Mouse (Mus musculus) MN1 (cell line): ENCODE data around the gene Foxo4.

Experiments
- DNase-seq: peaks from one replicate; pipeline ENCODE4 v3.0.0-alpha.2; 2016; ENCODE audit warnings: low spot score

Gene Foxo4

DNA sequence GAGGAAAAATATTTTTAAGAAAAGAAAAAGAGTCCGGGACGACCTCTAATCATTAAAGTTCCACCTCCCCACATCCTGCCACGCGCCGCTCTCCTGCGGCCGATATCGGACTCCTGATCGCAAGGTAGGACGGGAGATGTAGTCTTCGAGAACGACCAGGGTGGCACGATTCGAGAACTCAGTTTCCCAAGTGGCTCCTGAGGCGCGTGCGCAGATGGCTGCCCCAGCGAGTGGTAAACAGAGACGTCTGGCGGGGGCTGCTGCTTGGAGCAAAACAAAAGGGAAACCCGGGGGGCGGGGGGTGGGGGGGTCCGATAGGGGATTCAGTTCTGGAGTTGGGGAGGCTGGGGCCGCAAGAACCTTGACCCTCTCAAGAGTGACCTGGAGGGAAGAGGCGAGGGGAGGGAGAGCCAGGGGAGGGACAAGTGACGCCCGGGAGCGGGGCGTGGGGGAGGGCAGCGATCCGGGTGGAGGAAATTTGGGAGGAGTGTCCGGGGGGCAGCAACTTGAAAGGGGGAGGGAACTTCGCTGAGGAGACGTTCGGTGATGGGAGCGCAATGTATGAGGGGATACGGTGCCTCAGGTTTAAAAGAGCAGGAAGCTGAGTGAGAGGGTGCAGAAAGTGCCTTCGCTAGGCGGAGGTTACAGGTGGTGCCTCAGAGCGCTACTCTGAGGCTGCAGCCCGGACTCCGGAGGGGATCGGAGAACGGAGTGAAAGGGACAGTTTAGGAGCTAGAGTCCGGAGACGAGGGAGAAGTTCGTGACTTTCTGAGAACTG is at the start of gene Foxo4:
Foxo4 (plus strand) TSS at position 577 of the 778 bp plus-strand sequence.
- DNase-seq, result peak; percentile 79

DNA sequence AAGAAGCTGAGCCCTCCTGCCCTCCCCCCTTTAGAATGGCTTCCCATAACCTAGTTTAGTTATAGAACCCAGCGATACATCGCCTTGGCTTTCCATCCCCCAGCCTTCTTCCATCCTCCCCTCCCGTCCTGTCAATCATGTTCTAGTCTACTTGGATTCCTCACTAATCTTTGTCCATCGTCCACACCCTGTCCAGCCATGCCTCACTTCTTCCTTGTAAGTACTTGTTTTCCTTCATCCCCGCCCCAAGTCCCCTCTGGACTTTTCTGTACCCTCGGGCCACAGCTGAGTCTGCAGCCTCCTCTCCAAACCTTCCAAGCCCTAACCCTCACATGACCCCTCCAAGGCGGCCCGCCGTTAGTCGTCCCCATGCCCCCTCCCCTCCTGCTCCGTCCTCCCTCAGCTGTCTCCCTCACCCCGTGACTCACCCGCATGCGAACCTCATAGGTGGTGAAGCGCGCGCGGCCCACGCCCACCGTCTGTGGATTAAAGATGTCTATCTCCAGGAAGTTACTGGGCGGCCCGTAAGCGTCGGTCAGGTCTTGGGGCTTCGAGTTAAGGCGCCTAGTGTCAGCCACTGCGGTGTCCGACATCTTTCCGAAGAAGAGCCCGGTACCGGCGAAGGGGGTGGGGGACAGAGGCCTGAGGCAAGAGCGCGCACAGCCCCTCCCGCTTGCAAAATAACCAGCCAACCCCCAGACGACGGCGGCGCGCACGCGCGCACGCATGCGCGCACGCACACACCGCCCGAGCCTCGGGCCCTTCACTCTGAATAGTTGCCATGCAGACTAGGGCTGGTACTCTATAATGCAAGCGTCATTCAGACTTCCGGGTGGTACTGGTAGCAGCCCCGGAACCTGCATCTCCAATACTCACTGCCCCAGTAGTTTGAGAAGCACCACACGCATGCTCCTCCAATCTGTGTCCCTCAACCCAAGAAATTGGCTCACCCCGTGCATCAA is 32.2 kb upstream of the Foxo4 start, which contains the start of gene Snx12:
Snx12 (minus strand) TSS at position 730 of the 962 bp plus-strand sequence.
- peak; percentile 87 for DNase-seq

DNA sequence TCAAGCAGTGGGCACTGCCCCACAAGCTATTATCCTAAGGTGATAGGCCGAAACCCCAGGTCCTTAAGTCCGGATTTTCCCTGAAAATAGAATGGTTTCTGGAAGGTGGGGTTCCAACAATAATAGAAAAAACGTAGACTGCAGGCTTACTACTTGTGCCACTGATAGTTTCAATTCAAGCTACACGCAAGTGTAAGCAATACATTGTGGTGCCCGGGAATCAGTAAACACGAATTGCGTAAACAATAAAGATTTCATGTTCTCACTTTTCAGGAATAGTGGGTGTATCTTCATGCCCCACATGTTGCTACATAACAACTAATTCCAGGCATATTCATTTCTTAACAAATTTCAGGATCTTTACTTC is 31.5 kb upstream of the Foxo4 start:
- no peak for DNase-seq

DNA sequence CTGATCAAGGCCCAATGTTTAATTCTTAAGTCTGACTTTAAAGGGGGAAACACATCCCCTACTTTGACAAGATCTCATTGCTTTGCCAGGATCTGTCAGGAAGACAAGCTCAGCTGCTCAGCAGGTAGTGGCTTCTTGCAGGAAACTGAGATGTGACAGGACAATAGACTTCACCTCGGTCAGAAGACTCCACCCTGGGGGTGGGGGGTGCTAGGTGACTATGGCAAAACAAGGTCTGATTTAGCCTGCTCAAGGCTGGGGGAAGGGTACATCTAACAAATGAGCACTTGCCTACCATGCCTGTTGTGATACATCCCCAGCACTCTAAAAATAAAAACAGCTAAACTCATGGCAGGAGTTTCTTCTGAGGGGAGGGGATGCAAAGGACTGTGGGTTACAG is 9.3 kb upstream of the Foxo4 start:
- no peak for DNase-seq

DNA sequence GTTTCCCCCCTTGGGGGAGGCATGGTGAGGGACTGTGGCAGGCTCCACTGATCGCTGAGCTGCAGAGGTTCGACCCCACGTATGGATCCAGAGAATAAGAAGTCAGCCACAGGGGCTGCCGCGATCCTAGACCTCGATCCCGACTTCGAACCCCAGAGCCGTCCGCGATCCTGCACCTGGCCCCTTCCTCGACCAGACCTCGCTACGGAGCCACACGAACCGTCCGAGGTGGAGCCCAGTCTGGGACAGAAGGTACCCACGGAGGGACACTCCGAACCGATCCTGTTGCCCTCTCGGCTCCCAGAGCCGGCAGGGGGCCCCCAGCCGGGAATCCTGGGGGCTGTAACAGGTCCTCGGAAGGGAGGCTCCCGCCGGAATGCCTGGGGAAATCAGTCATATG is 412 bp downstream of the Foxo4 start:
- DNase-seq, result no peak

DNA sequence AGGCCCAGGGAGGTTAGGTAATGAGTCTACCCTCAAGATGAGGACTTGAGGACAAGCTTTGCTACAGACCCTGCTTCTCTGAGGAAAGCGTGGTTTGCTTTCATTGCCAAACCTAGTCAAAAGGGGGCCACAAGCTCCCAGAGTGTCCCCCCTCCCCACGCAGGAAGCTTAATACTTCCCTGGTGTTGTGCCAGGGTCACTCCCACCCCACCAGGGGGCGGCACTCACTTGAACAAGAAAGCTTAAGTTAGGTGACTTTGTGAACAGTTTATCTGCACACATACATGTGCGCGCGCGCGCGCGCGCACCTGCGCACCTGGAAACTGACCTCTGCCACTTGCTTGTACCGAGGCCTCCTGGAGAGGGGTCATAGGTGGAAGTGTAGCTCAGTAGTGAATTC is 2.3 kb downstream of the Foxo4 start:
- DNase-seq, result no peak

DNA sequence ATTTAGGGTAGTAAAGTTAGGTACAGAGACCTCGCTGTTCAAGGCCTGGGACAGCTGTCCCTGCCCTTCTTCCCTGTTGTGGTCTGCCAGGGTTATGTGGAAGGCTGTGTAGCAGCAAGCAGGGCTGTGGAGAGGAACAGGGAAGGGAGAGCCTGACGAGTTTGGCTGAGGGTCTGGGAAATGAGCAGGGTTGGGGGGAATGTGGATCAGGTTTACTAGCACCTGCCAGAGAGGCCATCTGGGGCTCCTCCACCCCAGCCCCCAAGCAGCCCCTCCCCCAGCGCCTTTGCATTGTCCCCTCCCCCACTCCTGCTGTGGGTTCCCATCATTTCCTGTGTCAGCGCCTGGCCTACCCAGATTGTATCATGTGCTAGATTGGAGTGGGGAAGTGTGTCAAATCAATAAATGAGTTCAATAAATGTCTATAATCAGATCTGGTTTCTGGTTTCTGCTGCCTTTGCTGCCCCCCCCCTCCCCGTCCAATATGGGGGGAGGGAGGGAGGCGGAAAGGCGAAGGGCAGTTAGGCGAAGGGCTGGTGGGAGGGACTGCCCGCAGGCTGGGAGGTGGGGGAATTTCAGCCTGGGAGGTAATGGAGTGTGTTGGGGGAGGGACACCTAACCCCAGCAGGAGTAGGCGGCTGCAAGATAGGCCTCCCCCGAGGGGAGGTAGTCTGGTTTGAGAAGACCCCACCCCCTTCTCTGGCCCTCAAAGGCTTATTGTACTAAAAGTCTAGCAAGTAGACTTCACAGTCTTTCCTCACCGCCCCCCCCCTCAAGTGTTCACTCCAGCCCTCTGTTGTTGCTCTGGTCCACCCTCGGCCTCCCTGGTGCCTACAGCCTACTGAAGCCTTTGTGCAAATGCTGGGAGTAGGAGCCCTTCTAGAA is 6.4 kb downstream of the Foxo4 start:
- DNase-seq, result peak; percentile 53

DNA sequence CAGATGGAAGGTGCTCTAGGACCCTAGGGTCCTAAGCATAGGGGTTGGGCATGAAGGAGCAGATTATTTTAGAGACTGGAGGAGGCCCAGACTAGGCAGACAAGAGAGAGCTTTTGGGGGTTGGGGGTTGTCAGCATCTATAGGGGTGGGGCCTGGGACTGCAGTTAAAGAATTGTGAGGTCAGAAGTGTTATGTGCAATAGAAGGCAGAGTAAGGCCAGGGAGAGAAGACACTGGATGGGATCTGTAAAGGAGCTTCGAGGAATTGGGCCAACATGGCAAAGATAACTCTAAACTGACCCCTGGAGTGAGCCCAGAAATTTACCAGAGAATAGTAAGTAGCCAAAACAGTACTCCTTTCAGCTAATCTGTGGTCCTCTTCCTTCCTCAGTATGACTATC is 9.6 kb downstream of the Foxo4 start, which contains the start of gene Gm614:
Gm614 (minus strand) TSS at position 101 of the 400 bp plus-strand sequence.
- no peak for DNase-seq

DNA sequence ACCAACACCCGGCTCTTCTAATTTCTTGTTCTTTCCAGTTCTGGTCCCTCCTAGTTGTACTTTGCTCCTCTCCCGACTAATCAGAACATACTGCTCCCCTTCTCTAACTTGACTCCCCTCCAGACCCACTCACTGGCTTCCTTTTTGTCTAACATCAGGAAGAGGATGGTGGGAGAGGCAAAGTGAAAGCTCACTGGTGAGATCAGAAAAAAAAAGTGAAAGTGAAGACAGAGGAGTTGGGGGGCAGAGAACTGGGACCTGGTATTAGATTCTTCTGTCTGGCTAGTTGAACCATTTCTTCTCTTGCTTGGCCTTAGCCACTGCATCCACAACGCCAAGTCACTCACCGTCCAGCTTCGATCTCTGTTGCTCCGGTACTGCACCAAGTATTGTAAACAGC is 12.3 kb downstream of the Foxo4 start:
- DNase-seq, result no peak

DNA sequence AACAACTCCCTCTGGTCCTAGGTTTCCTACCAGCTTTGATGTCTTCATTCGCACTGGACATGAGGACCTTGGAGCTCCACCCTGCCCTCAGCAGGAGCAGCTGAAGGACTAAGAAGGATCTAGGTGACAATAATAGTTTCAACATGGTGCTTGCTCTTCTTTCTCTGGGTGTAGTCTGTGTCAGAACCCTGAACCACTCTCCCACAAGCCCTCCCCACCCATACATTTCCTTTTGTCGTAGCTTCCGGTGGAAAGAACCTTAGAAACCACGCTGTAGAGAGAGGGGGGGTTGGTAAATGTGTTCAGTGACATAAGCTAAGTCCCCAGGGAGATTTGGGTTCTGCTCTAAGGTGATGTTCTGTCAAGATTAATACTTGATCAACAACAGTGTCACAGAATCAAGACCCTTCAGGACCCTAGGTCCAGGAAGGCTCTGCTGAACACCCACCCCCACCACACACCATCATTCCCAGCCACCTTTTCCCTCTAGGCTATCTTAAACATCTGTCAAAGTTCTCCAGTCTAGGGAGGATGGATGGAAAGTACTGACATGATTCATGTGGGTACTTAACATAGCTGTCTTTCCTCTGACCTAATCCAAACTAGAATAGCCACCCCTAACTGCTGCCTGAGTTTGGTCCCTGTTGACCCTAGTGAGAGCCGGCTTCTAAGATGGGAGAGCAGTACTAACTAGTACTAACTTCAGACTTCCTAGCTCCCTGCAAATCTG is 13.9 kb downstream of the Foxo4 start, which contains the start of gene Il2rg:
Il2rg (minus strand) TSS at position 231 of the 730 bp plus-strand sequence.
- DNase-seq, result no peak

DNA sequence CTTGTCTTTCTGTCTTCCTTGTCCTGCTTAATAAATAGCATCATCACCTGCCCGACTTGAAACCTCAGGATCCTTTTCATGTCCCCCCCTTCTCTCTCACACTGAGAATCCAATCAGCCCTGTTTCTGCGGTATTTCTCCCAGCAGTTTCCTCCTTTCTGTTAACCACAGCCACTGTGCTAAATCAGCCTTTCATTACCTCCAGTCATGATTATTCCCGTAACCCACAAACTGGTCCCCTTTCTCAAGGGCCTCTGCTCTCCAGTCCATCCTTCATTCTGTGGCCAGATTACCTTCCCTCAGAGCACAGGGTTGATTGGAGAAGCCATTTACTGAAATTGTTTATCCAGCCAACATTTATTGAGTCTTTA is 14.4 kb downstream of the Foxo4 start, which contains the start of gene Gm20489:
Gm20489 (minus strand) TSS at position 269 of the 370 bp plus-strand sequence.
- DNase-seq, result no peak

DNA sequence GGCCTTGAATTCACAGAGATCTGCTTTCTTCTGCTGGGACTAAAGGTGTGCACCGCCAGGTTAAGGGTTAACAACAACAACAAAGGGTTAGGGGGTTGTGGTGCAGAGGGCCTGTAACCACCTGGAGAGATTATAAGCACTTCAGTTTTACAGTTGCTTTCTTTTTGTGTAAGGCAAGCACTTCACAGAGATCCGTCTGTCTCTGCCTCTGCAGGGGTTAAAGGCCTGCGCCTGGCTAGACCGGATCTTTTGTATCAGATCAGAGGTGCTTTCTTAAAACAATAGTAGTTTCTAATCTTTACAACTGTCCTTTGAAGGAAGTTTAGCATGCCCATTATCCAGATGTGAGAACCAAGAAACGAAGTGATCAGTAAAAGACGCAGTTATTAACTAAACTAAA is 19.1 kb downstream of the Foxo4 start:
- no peak for DNase-seq

DNA sequence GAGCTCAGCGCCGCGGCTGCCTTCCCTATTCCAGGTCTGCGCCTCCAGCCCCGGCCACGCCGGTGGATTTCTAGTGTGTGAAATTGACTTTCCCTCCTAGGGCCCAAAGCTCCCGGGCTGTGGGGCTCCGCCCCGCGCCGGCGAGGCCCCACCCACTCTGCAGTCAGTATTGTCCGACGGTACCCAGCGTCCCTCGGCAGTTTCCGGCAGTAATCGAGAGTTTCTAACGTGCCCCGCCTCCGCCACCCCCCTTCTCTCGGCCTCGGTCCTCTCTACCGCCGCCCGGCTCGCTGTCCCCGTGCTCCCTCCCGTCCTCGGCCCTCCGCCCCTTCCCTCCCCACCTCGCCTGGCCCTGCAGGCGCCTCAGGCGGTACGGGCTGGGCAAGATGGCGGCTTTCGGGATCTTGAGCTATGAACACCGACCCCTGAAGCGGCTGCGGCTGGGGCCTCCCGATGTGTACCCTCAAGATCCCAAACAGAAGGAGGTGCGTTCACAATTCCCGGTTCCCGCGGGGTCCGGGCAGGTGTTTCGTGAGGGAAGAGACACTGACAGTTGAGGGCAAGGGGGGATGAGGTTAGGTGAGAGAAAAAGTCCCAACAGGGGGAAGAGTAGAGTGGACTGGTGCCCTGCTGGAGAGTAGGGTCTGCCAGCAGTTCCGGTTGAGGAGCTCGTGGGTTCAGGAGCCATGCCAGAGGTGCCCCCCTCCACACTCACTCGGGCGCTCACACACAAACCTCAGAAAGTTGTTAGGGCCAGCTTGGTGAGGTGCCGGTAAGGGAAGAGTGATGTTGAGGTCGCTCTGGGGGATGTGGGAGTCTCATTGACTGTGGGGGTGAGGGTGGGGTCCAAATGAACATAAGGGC is 19.8 kb downstream of the Foxo4 start, which contains the start of gene Med12:
Med12 (plus strand) TSS at position 156 of the 864 bp plus-strand sequence.
- DNase-seq, result peak; percentile 87

DNA sequence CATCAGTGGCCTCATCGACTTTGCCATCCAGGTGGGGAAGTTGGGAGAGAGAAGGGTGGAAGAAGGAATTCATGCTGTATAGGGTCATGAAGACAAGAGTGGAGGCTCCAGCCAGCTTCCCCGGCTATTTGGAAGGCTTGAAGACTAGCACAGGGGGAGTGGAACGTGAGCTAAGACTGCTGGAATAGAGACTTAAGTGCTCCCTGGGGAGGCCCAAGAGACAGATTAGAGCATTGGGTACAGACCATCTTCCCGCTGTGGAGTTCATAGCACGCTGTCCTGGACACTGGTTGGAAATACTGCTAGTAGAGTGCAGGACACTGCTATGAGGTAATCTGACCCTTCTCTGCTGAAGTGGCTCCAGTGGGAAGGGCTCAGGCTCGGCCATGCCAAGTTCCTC is 28.5 kb downstream of the Foxo4 start:
- no peak for DNase-seq

DNA sequence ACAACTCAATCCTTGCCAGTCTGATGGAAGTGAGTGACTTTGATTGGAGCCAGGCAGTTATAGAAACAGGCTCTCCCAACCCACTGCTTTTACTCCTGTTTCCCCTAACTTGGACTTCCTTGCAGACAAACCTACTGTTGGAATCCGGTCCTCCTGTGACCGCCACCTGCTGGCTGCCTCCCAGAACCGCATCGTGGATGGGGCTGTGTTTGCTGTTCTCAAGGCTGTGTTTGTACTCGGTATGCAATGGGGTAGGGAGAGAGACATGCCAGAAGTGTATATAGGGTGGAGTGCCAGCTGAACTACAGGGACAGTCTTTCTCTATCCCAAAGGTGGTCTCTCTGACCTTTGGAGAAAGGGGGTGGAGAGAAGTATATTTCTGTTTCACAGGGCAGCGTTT is 31.2 kb downstream of the Foxo4 start:
- DNase-seq, result peak; percentile 37

DNA sequence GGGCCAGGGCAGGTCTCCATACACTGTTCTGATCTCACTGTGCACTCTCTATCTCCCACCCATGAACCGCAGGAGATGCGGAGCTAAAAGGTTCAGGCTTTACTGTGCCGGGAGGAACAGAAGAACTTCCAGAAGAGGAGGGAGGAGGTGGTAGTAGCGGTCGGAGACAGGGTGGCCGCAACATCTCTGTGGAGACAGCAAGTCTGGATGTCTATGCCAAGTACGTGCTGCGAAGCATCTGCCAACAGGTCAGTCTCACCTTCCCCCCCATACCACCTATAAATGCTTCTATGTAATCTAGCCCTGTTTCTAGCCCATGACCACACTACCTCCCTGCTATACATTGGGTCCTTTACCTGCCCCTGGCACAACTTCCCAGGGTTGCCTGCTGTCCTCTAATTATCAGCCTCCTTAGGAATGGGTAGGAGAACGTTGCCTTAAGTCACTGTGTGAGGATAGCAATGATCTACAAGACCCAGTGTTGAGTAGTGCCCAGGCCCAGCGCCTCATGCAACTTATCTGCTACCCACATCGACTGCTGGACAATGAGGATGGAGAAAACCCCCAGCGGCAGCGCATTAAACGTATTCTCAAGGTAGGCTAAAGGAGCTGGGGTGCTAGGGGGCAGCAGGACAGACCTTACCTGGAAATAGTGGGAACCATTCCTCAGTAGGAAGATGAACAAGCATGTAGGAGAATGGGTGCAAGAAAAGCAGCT is 31.8 kb downstream of the Foxo4 start:
- DNase-seq, result no peak

DNA sequence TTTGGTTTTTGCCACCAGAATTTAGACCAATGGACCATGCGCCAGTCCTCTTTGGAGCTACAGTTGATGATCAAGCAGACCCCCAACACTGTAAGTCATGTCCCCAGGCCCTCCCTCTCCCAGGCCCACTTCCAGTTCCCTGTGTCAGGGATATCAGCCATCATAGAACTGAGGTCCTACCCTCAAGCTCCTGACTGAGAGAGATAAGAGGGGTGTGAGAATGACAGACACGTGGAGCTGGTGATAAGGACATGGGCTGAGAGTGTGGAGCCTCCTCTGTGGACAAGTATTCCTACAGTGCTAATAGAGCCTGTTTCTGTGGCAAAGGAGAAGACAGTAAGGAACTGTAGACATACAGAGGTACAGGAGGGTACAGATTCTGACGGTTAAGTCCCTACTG is 33.2 kb downstream of the Foxo4 start:
- DNase-seq, result no peak

DNA sequence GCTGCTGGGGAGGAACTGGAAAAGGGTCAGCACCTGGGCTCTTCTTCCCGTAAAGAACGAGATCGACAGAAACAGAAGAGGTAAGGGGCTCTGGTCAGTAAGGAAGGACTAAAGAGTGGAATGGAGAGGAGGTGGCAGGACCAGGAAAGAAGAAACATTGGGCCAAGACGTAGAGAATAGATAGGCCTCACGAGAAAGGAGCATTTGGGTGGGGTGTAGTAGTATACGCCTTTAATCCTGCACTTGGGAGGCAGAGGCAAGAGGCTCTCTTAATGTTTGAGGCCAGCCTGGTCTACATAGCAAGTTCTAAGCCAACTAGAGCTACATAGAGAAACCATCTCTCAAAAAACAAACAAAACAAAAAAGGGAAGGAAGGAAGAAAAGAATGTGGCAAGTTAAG is 34.1 kb downstream of the Foxo4 start:
- DNase-seq, result no peak

DNA sequence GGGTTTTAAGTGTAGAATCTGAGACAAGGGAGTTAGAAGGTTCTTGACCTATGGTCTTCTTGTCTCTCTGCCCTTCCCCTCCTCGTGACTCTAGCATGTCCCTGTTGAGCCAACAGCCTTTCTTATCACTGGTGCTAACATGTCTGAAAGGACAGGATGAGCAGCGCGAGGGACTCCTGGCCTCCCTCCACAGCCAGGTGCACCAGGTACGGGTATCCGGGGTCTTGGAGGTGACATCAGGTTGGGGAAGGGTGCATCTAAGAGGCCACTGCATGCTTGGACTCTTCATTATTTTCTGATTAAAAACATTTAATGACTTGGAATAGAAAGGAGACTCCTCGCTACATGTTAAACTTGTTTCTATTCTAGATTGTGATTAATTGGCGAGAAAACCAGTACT is 34.7 kb downstream of the Foxo4 start:
- DNase-seq, result no peak
